In genomic region chr7:67892917-67893316, GRCm38 (mm10) we compare ENCODE assay signal across 21 mouse cellular contexts.
"Had no signal": no experiment of that assay in that cellular context is flagged by ENCODE, and none has a peak within 500 bp of the region (broad histone marks: within the 10 kb centered on the region; RNA-seq: fewer than 3 reads in every experiment).

No protein-coding gene starts in this region.

- H3K4me3 ChIP-seq: heart, embryonic 10.5 days; heart, embryonic 12.5 days; hindbrain, embryonic 10.5 days; hindbrain, embryonic 12.5 days; intestine, embryonic 15.5 days; layer of hippocampus, adult 2 months; limb, embryonic 10.5 days; limb, embryonic 12.5 days; liver, embryonic 12.5 days had no signal

- DNase-seq: gastrocnemius, postnatal 14 days; gastrocnemius, postnatal 36 days; heart, postnatal 4 days; kidney, adult 18-20 months; kidney, adult 8-10 months; kidney, postnatal 10 days; kidney, postnatal 25 days; kidney, postnatal 4 days had no signal

- ATAC-seq: hindbrain, embryonic 16.5 days; inflammation-experienced regulatory T-cells, adult 6 months; intestine, embryonic 15.5 days; intestine, postnatal 0 days; liver, embryonic 12.5 days had no signal

- H3K27ac ChIP-seq: heart, embryonic 10.5 days; hindbrain, embryonic 10.5 days; hindbrain, embryonic 12.5 days; hindbrain, embryonic 14.5 days; intestine, embryonic 15.5 days; layer of hippocampus, adult 2 months; limb, embryonic 10.5 days; limb, embryonic 12.5 days; liver, embryonic 12.5 days had no signal
